Mouse (Mus musculus) forelimb bud, embryonic 11.5 days (tissue): ENCODE results near the gene Alox12.

Experiments used
- DNase-seq: peaks from one replicate; pipeline ENCODE4 v3.0.0-alpha.2; 2012; ENCODE audit warnings: low read depth, low spot score

Alox12 gene

GRCm38 (mm10) chr11:70239541-70240279 is 15.4 kb downstream of the Alox12 start, which contains the start of the genes Gm21988 and Rnasek:
TSS of gene Gm21988 (minus strand) at chr11:70239830.
TSS of gene Rnasek (minus strand) at chr11:70239842.
- peak; percentile 87 for DNase-seq

GRCm38 (mm10) chr11:70238591-70239440 is 16.3 kb downstream of the Alox12 start:
- no peak for DNase-seq

GRCm38 (mm10) chr11:70237457-70238167 is 17.5 kb downstream of the Alox12 start, which contains the start of gene 0610010K14Rik:
TSS of gene 0610010K14Rik (minus strand) at chr11:70237914.
- peak; percentile 95 for DNase-seq

- no peak for DNase-seq
Measured at GRCm38 (mm10) chr11:70236717-70237116, 18.4 kb downstream of the Alox12 start.

- no peak for DNase-seq
Measured at GRCm38 (mm10) chr11:70235254-70235900, 19.8 kb downstream of the Alox12 start.

- DNase-seq: no peak
Measured at GRCm38 (mm10) chr11:70234497-70234896, 20.7 kb downstream of the Alox12 start.

GRCm38 (mm10) chr11:70234037-70234436 is 21.1 kb downstream of the Alox12 start:
- no peak for DNase-seq

GRCm38 (mm10) chr11:70233016-70233415 is 22.1 kb downstream of the Alox12 start:
- no peak for DNase-seq

- DNase-seq: peak; percentile 82
Measured at GRCm38 (mm10) chr11:70232546-70232945, 22.6 kb downstream of the Alox12 start.

GRCm38 (mm10) chr11:70230239-70230727 is 24.9 kb downstream of the Alox12 start:
- peak; percentile 86 for DNase-seq

- DNase-seq: no peak
Measured at GRCm38 (mm10) chr11:70229260-70230010, 25.7 kb downstream of the Alox12 start, which contains the start of gene Bcl6b. TSS of gene Bcl6b (minus strand) at chr11:70229798.

- DNase-seq: peak; percentile 83
Measured at GRCm38 (mm10) chr11:70228828-70229227, 26.3 kb downstream of the Alox12 start.

GRCm38 (mm10) chr11:70227661-70228245 is 27.4 kb downstream of the Alox12 start:
- DNase-seq: no peak

GRCm38 (mm10) chr11:70227126-70227525 is 28.0 kb downstream of the Alox12 start:
- no peak for DNase-seq

- DNase-seq: no peak
Measured at GRCm38 (mm10) chr11:70226602-70226890, 28.6 kb downstream of the Alox12 start.

GRCm38 (mm10) chr11:70225798-70226601 is 29.2 kb downstream of the Alox12 start:
- DNase-seq: no peak

GRCm38 (mm10) chr11:70223724-70224123 is 31.4 kb downstream of the Alox12 start:
- DNase-seq: no peak

- DNase-seq: no peak
Measured at GRCm38 (mm10) chr11:70221603-70222500, 33.3 kb downstream of the Alox12 start.
